Mouse (Mus musculus) brown adipose tissue, adult 24 weeks (tissue): ENCODE results near the gene Zfp131. TPM values are rescaled to one million over a fixed set of nuclear protein-coding genes. Genes with fewer than 3 reads are reported as not detected.
"Not testable (repeated sequence)": the region's sequence is repeated elsewhere in the genome, so short reads cannot be mapped to it uniquely, and the experiment has no call there.

Experiments
- H3K27ac ChIP-seq: fragments of 200-500 bp; replicated peaks from 2 replicates; pipeline ENCODE4 v1.5.1; 2012; ENCODE audit warnings: low read depth, mild to moderate bottlenecking, low read length
- H3K4me1 ChIP-seq: fragments of 200-500 bp; 2 replicates; pipeline ENCODE4 v1.6.1; 2012; ENCODE audit warnings: low read length, mixed read lengths; ENCODE audit not compliant: control insufficient read depth, insufficient read depth, insufficient read length
- H3K4me3 ChIP-seq: fragments of 200-500 bp; 2 replicates; pipeline ENCODE4 v1.5.1; 2012; ENCODE audit warnings: low read depth, mild to moderate bottlenecking, low read length, moderate library complexity; ENCODE audit not compliant: insufficient read depth
- polyA plus RNA-seq: library from polyadenylated mRNA; stranded (reverse); fragments of >200 nt; gene quantifications from 2 replicates; pipeline ENCODE4 v1.2.4, GENCODE M21; 2012; ENCODE audit not compliant: missing spikeins, insufficient read depth, insufficient read length

The Zfp131 gene
- 22.8 and 24.3 TPM in 2 replicates for polyA plus RNA-seq

DNA sequence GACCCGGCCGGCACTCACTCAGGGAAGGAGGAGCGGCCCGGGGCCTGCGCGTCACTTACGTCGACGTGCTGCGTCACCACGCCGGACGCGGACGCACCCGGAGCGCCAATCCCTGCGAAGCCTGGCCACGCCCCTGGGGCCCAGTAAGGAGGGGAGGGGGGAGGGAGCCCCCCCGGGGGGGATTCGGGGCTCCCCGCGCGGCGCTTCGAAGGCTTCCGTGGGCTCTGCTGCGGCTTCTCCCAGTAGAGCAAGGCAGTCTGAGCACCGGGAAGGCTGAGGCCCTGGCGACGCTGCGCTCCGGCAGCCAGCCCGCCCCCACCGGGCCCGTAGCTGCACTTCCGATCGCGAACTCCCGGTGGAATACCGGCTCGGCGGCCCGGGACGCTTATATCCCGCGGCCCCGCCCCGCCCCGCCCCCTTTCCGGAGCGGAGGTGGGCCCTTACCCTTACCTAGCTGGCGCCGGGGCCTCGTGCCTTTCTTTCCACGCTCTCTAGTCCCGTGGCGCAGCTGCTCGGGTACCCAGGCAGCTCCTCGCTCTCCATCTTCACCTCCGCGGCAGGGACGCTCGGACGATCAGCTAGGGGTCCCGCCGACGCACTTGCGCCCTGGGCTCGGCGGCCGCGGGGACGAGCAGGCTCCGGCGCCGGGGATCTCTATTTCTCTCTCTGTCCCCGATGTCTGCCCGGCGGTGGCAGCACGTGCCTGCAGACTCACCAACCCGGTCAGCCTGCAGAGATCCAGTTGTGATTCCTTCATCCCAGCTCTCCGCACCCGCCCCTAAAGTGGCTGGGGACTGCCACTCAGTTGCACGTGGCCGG, at the start of gene Zfp131:
TSS of gene Zfp131 (minus strand) at position 129 of the 819 bp plus-strand sequence.
- Histone ChIP-seq H3K4me1 (no peaks in the 10 kb centered on the region), H3K27ac (peak within 1 kb of the TSS; percentile 96), H3K4me3 (peak within 1 kb of the TSS; percentile 90)

DNA sequence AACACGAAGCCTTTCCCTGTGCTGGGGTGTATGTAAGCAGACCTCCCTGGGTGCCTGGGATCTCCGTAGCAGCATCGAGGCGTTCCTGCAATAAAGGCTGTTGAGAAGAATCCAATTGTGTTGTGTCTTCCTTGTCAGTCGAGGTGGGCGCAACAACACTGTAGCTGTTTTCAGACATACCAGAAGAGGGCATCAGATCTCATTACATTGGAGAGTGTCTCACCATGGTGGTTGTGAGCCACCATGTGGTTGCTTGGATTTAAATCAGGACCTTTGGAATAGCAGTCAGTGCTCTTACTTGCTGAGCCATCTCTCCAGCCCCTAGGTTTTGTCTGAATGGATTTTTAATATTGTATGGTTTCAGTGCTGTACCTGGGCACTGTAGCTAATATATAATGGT, 49.3 kb upstream of the Zfp131 start:
- H3K4me1 ChIP-seq, H3K4me3 ChIP-seq, H3K27ac ChIP-seq: not testable (repeated sequence)

DNA sequence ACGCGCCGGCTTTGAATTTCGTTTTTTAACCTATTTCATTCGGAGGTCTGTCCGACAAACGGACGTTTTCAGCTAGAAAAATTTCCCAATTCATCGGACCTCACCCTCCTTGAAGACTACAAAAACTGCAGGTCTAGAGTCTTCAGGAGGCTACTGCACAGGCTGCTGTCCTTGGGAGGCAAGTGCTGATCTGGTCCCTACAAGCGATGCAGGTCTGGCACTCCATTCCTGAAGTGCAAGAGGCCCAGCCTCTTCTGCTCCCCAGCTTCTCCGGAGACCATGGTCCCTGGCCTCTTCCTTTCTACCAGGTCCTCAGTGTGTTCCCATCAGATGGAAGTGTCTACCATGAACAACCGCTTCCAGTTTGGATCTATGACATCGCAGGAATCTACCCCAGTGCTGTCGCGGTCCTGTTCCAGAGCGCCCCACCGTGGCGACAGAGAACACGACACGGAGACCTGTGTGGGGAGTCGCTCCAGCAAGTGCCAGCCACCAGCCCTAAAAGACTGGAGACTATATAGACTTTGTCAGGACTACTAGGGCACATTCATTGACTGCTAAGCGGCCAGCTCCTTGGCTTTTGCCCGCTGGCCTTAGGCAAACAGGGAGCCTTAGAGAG, 47.1 kb upstream of the Zfp131 start:
- not testable (repeated sequence) for H3K4me3 ChIP-seq, H3K4me1 ChIP-seq, H3K27ac ChIP-seq

DNA sequence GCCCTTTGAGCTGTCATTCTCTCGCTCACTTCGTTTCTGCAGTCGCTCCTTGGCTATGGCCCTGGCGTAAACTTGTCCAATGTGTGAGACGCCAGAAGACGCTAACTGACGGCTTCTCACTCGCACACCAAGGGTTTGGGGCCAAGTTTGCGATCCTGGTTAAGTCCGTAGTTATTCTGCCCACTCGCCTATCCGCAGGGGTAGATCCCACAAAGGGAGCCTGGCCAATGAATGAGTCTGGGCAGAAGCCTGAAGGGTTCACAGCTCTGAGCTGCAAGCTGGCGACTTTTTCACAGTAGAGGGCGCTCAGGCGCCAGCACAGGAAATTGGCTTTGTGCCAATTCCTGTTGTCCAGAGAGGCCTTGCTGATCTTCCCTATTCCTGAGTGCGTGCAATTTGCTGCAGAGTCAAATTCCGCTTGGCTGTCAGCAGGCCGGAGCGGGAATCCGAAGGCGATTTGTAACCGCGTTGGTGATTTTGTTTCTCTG, 45.7 kb upstream of the Zfp131 start:
- H3K4me3 ChIP-seq = peak overlapping the region; percentile 30; the same call in 1 of the 2 replicates
- not testable (repeated sequence) for H3K4me1 ChIP-seq, H3K27ac ChIP-seq

DNA sequence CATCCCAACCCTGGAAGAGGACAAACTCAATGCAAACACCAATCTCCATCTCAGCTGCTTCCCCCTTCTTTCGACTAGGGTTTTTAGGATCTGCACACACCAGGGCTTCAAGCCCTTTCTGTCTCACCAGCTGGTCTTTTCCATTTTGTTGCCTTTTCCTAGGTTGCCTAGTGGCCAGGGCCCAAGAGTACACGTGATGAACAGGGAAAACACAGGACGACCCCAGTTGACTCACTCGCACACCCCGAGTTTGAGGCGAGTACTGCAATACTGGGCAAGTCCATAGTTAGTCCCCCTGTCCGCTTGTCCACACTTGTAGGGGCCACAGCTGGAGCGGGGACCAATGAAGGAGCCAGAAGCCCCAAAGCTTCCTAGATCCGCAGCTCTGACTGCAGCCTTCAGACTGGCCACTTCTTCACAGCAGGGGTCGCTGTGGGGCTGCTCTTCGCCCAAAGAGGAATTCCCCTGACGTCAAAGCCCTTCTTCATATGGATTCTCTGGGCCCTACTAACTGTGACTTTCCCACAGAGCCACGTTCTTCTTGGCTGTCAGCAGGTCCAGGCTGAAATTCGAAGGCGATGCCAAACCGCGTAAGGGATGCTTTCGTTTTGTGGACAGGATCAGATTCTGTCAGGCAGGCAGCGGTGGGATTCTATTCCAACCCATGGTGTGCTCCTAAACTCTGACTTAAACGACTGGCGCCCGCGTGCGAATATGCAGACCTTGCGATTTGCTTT, 44.8 kb upstream of the Zfp131 start, which contains the start of gene D13Ertd608e:
TSS of gene D13Ertd608e (plus strand) at position 687 of the 737 bp plus-strand sequence.
- H3K27ac ChIP-seq = not testable (repeated sequence)
- H3K4me3 ChIP-seq = peak within 1 kb of the TSS; percentile 30

DNA sequence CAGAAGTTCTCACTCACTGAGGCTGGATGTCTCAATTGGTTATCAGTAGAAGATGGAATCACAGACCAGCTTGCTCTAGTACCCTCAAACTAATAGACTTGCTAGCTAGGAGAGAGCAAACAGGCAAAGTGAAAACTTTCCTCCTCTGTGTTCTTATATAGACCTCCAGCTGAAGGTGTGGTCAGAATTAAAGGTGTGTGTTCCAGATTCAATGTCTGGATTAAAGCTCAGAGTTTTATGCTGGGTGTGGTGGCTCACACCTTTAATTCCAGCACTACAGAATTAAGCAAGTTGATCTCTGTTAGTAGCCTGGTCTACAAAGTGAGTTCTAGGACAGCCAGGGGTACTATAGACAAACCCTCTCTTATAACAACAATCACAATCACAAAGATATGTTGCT, 39.4 kb upstream of the Zfp131 start, which contains the start of gene AF067063:
TSS of gene AF067063 (minus strand) at position 101 of the 400 bp plus-strand sequence.
- H3K4me3 ChIP-seq, H3K27ac ChIP-seq, H3K4me1 ChIP-seq: not testable (repeated sequence)

More for the DNA sequence above, 44.8 kb upstream of the Zfp131 start, which contains the start of gene D13Ertd608e:
- not testable (repeated sequence) for H3K4me1 ChIP-seq

DNA sequence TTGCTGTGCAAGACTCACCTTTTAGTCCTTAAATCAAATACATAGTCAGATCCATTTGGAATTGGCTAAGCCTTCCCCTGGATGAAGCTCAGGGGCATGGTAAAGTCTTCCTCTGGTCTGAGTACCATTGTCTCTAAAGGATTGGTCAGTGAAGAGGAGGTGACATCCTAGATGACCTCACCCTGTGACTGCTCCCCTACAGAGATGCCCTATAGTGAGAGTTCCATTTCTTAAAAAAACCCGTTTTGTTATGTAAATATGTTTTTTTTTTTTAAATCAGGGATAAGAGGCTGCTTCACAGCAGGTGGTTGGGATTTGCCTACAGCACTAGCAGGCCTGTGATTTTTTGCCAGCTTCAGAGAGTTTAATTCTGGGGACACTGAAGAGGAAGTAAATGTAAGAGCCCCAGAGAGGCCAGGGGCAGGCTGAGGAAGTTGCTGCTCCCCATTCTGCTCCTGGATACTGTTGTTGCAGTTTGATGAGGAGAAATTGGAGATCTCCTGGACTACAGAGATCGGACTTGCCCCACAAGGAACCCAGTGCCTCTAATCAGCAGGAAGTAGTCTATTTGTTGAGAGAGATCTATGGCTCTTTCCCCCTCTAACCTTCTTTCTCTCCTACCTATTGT, 27.0 kb upstream of the Zfp131 start:
- Histone ChIP-seq H3K27ac (no peak overlapping the region), H3K4me1 (no peaks in the 10 kb centered on the region)

DNA sequence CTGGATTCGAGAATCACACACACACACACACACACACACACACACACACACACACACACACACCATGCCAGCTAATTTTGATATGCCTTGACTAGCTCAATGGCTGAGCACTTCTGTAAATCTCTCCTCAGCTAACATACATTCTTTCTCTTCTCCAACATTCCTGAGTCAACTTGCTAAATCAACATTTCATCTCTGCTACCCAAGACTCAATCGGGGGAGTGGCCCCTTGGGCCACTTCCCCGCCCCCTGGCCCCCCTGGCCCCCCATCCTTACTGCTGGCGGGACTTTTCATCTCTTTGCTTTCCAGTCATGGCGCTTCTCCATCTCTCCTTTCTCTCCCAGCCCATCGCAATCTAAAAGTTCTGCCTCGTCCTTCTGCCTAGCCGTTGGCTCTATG, 26.1 kb upstream of the Zfp131 start:
- Histone ChIP-seq H3K4me1 (no peaks in the 10 kb centered on the region), H3K27ac (no peak overlapping the region), H3K4me3 (no peak overlapping the region)

More for the DNA sequence above, 27.0 kb upstream of the Zfp131 start:
- H3K4me3 ChIP-seq = no peak overlapping the region

DNA sequence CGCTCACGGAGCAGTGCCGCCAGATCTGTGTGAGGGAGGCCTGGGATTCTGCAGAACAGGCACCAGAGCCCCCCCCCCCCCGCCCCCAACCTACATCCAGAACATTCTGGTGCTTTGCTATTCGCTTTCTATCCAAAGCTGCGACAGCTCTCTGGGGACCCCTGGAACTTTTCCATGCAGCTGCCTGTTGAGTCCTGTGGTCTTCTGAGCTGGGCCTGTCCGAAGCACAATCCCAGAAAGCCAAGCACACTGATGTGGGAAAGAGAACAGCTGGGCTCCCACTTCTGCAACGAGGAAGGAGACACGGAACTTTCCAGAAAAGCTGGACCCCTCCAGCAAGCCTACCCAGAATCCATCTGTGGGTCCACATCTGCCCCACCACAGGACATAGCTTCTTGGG, 19.3 kb upstream of the Zfp131 start:
- H3K27ac ChIP-seq = no peak overlapping the region
- no peaks in the 10 kb centered on the region for H3K4me1 ChIP-seq
- H3K4me3 ChIP-seq = no peak overlapping the region

DNA sequence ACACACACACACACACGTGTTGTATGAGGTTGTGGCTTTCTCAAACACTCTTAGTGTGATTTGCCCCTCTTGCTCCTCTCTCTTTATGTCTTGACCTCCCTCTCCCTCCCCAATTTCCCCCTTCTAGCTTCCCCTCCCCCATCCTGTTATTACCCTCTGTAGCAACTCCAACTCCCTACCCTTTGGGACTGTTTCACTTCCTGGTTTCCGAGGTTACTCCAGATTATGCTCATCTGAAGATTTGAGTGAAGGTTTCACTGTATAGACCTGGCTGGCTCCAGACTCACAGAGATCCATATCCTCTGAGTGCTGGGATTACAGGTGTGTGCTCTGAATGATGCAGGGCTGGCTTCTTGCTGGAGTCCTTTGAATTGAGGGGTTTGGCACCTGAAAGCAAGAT, 18.2 kb upstream of the Zfp131 start:
- Histone ChIP-seq H3K4me3 (no peak overlapping the region), H3K4me1 (no peaks in the 10 kb centered on the region), H3K27ac (no peak overlapping the region)

DNA sequence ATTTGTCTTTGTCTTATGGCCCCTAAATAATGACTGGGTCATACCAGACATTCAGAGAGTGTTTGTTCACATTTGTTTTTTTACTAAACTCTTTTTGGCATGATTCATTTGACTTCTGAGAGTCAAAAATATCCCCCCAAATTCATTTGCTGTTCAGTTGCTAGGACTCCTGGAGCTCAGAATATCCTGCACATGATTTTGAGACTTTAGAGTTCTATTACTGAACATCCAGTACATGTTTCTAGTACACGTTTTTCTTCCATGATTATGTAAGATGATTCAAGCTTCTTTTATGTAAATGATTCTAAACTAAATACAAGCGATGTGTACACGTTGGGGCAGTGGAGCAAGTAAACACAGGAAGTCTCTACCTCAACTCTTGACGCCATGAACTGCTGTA, 7.0 kb upstream of the Zfp131 start:
- H3K4me1 ChIP-seq = no peaks in the 10 kb centered on the region
- no peak overlapping the region for H3K27ac ChIP-seq
- no peak overlapping the region for H3K4me3 ChIP-seq

DNA sequence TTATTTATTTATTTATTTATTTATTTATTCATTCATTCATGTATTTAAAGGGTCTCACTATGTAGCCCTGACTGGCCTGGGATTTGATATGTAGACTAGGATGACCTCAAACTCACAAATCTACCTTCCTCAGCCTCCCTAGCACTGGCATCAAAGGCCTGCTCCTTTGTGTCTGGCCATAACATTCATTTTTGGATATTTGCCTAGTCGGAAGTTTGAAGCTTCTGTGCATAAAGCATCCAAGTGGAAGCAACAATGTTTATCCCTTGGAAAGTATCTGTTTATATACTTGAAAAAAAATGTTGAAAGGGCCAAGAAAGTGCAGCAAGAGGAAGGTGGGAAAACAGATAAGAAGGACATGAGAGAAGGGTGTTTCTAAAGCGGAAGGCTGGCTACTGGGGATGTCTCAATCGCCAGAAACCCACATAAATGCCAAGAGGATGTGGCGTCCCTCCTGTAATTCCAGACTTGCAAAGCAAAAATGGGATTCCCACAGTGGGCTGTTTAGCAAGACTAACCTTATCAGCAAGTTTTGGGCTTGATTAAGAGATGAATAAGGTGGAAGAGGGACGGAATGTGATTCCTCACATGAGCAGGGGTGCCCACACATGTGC, 2.2 kb upstream of the Zfp131 start:
- H3K4me1 ChIP-seq = no peaks in the 10 kb centered on the region
- H3K27ac ChIP-seq = no peak overlapping the region
- no peak overlapping the region for H3K4me3 ChIP-seq

DNA sequence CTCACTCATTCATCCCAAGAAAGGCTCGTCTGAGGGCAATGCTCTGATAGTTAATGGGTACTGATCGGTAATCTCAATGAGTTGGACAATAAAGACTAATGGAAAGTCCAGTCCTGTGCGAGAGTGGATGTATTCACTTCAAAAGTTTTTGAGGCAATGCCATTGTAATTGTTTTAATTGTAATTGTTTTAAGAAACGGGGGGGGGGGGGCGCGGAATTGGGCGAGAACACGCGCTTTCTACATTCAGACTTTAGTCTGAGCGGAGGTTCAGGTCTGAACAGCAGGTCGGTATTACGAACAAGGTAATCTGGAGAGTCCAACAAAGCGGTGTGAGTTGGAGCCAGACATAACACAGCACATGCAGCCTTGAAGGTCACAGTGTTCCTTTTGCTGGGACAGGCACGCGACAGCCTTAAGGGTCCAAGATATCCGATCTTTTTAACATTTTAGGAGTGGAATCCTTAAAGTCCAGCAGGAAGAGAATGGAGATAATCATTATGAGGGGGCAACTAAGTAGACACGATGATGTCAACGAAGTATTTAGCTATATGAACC, 969 bp upstream of the Zfp131 start:
- peak overlapping the region; percentile 70; the same call in 1 of the 2 replicates for H3K27ac ChIP-seq
- H3K4me3 ChIP-seq = peak overlapping the region; percentile 79
- H3K4me1 ChIP-seq = no peaks in the 10 kb centered on the region
